Mouse (Mus musculus) kidney, adult 2 months (tissue): Measurements from ENCODE around the gene Xrcc5. TPM values are rescaled to one million over a fixed set of nuclear protein-coding genes. Genes with fewer than 3 reads are reported as not detected.

ENCODE experiments used
- DNase-seq: peaks from one replicate; pipeline ENCODE4 v3.0.0; 2021
- H3K27ac ChIP-seq: fragments of 200-500 bp; 2 replicates; pipeline ENCODE4 v1.5.1; 2012; ENCODE audit warnings: low read depth, low read length, control low read depth, inconsistent platforms; ENCODE audit not compliant: insufficient read depth
- H3K27me3 ChIP-seq: fragments of 200-500 bp; replicated peaks from 2 replicates; pipeline ENCODE4 v1.6.1; 2012; ENCODE audit warnings: mild to moderate bottlenecking, moderate library complexity, low read length, inconsistent platforms; ENCODE audit not compliant: control insufficient read depth, insufficient read depth
- H3K36me3 ChIP-seq: fragments of 200-500 bp; 2 replicates; pipeline ENCODE4 v1.6.1; 2012; ENCODE audit warnings: mild to moderate bottlenecking, moderate library complexity, low read length, inconsistent platforms; ENCODE audit not compliant: control insufficient read depth, insufficient read depth
- H3K4me1 ChIP-seq: fragments of 200-500 bp; 2 replicates; pipeline ENCODE4 v1.6.1; 2011; ENCODE audit warnings: low read length; ENCODE audit not compliant: control insufficient read depth, insufficient read depth
- H3K4me3 ChIP-seq: fragments of 200-500 bp; 2 replicates; pipeline ENCODE4 v1.5.1; 2011; ENCODE audit warnings: mild to moderate bottlenecking, low read depth, low read length, control low read depth; ENCODE audit not compliant: insufficient read depth
- CTCF ChIP-seq: fragments of 200-500 bp; conservative IDR thresholded peaks from 2 replicates; pipeline ENCODE4 v1.5.1; 2011; ENCODE audit warnings: low read depth, mild to moderate bottlenecking, control low read depth, low read length, moderate library complexity, mixed read lengths; ENCODE audit not compliant: insufficient read depth, insufficient read length
- POLR2A ChIP-seq: fragments of 200-500 bp; IDR thresholded peaks from one replicate; pipeline ENCODE4 v1.6.1; 2011; ENCODE audit warnings: low read depth, low read length, control low read depth
- WGBS: fragments of 180-500 bp; shearing (Covaris S2); methylation state at CpG from one replicate; pipeline ENCODE4 v1.1.7; 2018; 5-methylcytosine and 5-hydroxymethylcytosine counted together
- polyA plus RNA-seq: library from polyadenylated mRNA; depleted of rRNA; stranded (reverse); fragments of >200 nt; gene quantifications from 2 replicates; pipeline ENCODE4 v1.2.3, GENCODE M21; 2012

Gene Xrcc5
- polyA plus RNA-seq, 1 experiment, result 11.4 TPM

- Histone ChIP-seq H3K36me3 (no peaks in the 10 kb centered on the region), H3K4me3 (no peak overlapping the region)
- no peak for DNase-seq
Measured at GRCm38 (mm10) chr1:72383651-72384050, 76.4 kb downstream of the Xrcc5 start.

GRCm38 (mm10) chr1:72390420-72390819 is 83.2 kb downstream of the Xrcc5 start:
- H3K27ac ChIP-seq, result no peak overlapping the region
- DNase-seq, result no peak
- TF ChIP-seq POLR2A (no peak), CTCF (no peak)
- WGBS, result 88% methylated on average over 4 of the region's 4 CpGs
- no peaks in the 10 kb centered on the region for H3K27me3 ChIP-seq
- H3K4me3 ChIP-seq, result no peak overlapping the region
- no peaks in the 10 kb centered on the region for H3K4me1 ChIP-seq
- H3K36me3 ChIP-seq, result no peaks in the 10 kb centered on the region; the same call in 1 of the 2 replicates

More at GRCm38 (mm10) chr1:72383651-72384050, 76.4 kb downstream of the Xrcc5 start:
- Histone ChIP-seq H3K27ac (no peak overlapping the region), H3K27me3 (no peaks in the 10 kb centered on the region), H3K4me1 (no peaks in the 10 kb centered on the region)
- TF ChIP-seq POLR2A, result no peak
- 74% methylated on average over 5 of the region's 5 CpGs for WGBS

GRCm38 (mm10) chr1:72399720-72400401 is 92.6 kb downstream of the Xrcc5 start:
- 76% methylated on average over 8 of the region's 8 CpGs for WGBS
- TF ChIP-seq POLR2A (no peak), CTCF (no peak)
- no peaks in the 10 kb centered on the region for H3K36me3 ChIP-seq
- no peaks in the 10 kb centered on the region for H3K27me3 ChIP-seq
- no peak for DNase-seq
- no peak overlapping the region for H3K4me3 ChIP-seq
- H3K27ac ChIP-seq, result no peak overlapping the region
- no peaks in the 10 kb centered on the region for H3K4me1 ChIP-seq

GRCm38 (mm10) chr1:72400616-72401015 is 93.4 kb downstream of the Xrcc5 start:
- no peak overlapping the region for H3K4me3 ChIP-seq
- no peaks in the 10 kb centered on the region for H3K36me3 ChIP-seq
- H3K27ac ChIP-seq, result no peak overlapping the region
- TF ChIP-seq CTCF, result no peak
- TF ChIP-seq POLR2A, result no peak
- 68% methylated on average over 9 of the region's 9 CpGs for WGBS
- H3K27me3 ChIP-seq, result no peaks in the 10 kb centered on the region
- H3K4me1 ChIP-seq, result no peaks in the 10 kb centered on the region
- DNase-seq, result no peak

GRCm38 (mm10) chr1:72401331-72402069 is 94.3 kb downstream of the Xrcc5 start:
- no peak overlapping the region for H3K4me3 ChIP-seq
- TF ChIP-seq POLR2A (no peak), CTCF (no peak)
- no peaks in the 10 kb centered on the region for H3K4me1 ChIP-seq
- H3K27ac ChIP-seq, result no peak overlapping the region
- WGBS, result 18% methylated on average over 8 of the region's 8 CpGs
- DNase-seq, result no peak
- no peaks in the 10 kb centered on the region for H3K27me3 ChIP-seq
- H3K36me3 ChIP-seq, result no peaks in the 10 kb centered on the region

- DNase-seq, result no peak
- Histone ChIP-seq H3K27ac (no peak overlapping the region), H3K4me3 (no peak overlapping the region), H3K27me3 (no peaks in the 10 kb centered on the region), H3K4me1 (no peaks in the 10 kb centered on the region), H3K36me3 (no peaks in the 10 kb centered on the region)
- TF ChIP-seq POLR2A, result no peak
- WGBS, result 43% methylated on average over 14 of the region's 14 CpGs
Measured at GRCm38 (mm10) chr1:72406505-72407079, 99.4 kb downstream of the Xrcc5 start.

GRCm38 (mm10) chr1:72409936-72410335 is 102.7 kb downstream of the Xrcc5 start:
- TF ChIP-seq CTCF (no peak), POLR2A (no peak)

More at GRCm38 (mm10) chr1:72409936-72410335, 102.7 kb downstream of the Xrcc5 start:
- no peaks in the 10 kb centered on the region for H3K4me1 ChIP-seq
- no peak for DNase-seq
- no peaks in the 10 kb centered on the region for H3K27me3 ChIP-seq
- H3K27ac ChIP-seq, result no peak overlapping the region
- no peak overlapping the region for H3K4me3 ChIP-seq
- WGBS, result 66% methylated on average over 5 of the region's 5 CpGs
- no peaks in the 10 kb centered on the region for H3K36me3 ChIP-seq
